Mouse (Mus musculus) megakaryocyte, embryonic 14.5 days (primary cell): ENCODE results near the gene Vps41.

Experiments used
- FLI1 ChIP-seq: IDR thresholded peaks from 2 replicates; pipeline ENCODE4 v1.6.1; 2012; ENCODE audit warnings: low read length, inconsistent platforms, mixed read lengths
- GATA1 ChIP-seq: IDR thresholded peaks from 3 replicates; pipeline ENCODE4 v1.6.1; 2012; ENCODE audit warnings: mixed read lengths, low read length, inconsistent platforms, borderline replicate concordance

GRCm38 (mm10) chr13:18744266-18744652, 27.2 kb downstream of the Vps41 start:
- TF ChIP-seq FLI1 (no peak), GATA1 (no peak)
